Mouse (Mus musculus): Measurements from ENCODE around the gene Agps.
"Not testable (repeated sequence)": the region's sequence is repeated elsewhere in the genome, so short reads cannot be mapped to it uniquely, and the experiment has no call there.

Agps gene

GRCm38 (mm10) chr2:75929786-75930444 lies 97.9 kb downstream of the Agps start:
- DNase-seq (ENCODE audit: low read depth, low spot score) = no peak

- DNase-seq (ENCODE audit: low read depth, low spot score) = no peak
Measured at GRCm38 (mm10) chr2:75930941-75931340, 99.0 kb downstream of the Agps start.

DNA sequence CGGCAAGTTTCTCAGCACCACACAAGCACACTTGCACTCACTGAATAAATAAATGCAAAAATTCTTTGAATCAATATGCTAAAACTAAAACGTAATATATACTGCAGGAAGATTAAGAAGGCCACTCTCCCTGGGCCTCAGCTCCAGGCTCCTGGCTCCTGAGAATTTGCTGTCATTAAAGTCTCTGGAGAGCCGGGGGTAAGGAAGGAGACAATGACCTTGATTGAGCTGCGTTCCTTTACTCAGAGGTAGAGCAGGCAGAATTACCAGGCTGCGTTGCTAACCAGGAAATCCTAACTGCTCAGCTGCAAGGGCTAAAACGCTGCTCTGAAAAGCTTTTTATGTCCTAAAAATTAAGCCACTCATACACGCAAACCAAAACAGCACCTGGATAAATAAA lies 101.6 kb downstream of the Agps start:
- no peak for DNase-seq (ENCODE audit: low read depth, low spot score)

- not testable (repeated sequence) for DNase-seq (ENCODE audit: low read depth, low spot score)
Measured at GRCm38 (mm10) chr2:75936685-75937084, 104.7 kb downstream of the Agps start.

DNA sequence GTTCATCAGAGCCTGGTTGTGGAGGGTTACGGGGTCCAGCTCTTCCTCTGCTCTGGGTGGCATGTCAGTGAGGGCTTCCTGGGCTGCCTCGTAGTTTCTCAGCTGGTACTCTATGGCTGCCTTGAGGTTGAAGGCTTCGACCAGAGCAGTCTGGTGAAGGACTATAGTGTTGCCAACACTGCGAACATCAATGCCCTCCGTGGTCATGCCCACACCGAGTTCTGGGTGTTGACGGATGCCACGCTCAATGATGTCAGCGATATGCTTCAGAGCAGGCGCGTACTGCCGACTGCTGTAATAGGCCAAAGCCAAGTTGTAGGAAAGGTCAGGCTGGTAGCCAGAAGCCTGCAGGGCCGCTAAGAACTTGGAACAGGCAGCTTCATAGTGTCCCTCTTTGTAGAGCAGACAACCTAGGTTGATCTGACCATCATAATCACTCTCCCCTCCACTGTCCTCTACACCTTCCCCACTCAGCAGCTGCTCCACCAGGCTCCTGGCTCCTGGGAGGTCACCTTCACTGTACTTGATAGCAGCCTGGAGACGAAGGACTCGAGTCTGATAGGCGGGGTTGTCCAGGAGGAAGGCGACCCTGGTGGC lies 105.6 kb downstream of the Agps start:
- not testable (repeated sequence) for DNase-seq (ENCODE audit: low read depth, low spot score)

GRCm38 (mm10) chr2:75938117-75939063 lies 106.4 kb downstream of the Agps start, which contains the start of gene Ttc30b:
Gene Ttc30b (minus strand): TSS chr2:75938585.
- peak; percentile 84 for DNase-seq (ENCODE audit: low read depth, low spot score)

GRCm38 (mm10) chr2:75950685-75951084 lies 118.7 kb downstream of the Agps start:
- no peak for DNase-seq (ENCODE audit: low read depth, low spot score)

GRCm38 (mm10) chr2:75953320-75953719 lies 121.3 kb downstream of the Agps start:
- no peak for DNase-seq (ENCODE audit: low read depth, low spot score)

GRCm38 (mm10) chr2:75955709-75956108 lies 123.7 kb downstream of the Agps start:
- peak; percentile 29 for DNase-seq (ENCODE audit: low read depth, low spot score)

DNA sequence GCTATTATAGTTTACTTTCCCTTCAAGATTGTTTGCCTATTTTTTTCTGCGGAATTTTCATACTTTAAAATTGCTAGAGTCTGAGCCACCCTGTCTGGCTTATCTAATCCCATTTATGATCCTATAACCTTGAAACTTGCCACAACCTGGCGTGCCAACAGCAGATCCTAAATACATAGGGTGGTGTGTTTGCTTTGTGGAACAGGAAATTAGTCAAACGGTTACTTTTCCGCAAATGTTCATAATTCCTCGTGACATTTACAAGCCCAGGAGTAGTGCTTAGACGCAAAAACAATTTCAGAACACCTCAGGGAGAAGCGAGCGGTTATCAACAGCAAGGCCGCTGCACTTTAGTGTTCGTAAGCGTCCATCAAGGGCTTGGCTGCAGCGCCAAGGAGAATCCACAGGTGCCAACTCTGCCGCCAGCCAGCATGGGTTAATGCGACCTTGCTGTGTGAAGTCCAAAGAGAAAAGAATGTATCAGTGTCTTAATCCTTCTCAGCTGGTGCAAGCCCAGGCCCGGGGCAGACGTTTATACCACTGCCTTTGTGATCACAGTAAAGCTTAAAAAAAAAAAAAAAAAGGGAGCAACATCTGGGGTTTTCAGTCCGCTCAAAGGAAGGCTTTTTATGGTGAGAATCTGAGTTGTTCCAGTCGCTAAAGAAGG lies 127.3 kb downstream of the Agps start:
- DNase-seq (ENCODE audit: low read depth, low spot score) = peak; percentile 44

GRCm38 (mm10) chr2:75959850-75960365 lies 127.9 kb downstream of the Agps start:
- DNase-seq (ENCODE audit: low read depth, low spot score) = peak; percentile 63

GRCm38 (mm10) chr2:75960366-75961330 lies 128.7 kb downstream of the Agps start:
- DNase-seq (ENCODE audit: low read depth, low spot score) = peak; percentile 95

- DNase-seq (ENCODE audit: low read depth, low spot score) = no peak
Measured at GRCm38 (mm10) chr2:75963211-75963840, 131.3 kb downstream of the Agps start.

DNA sequence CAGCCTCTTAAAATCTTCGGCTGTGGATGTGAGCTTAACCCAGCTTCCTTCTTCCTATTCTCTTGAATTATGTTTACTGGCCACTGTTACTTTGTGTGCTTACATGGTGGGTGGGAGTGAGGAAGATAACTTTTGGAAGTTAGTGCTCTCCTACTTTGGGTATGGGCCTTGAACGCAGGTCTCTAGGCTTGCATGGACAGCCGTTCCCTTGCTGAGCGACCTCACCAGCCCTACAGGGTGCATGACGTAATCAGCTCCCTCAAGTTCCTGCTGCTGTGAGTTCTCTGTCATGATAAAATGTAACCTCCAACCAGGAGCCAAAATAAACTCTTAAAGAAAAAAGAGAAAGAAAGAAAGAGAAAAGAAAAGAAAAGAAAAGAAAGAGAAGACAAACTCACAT lies 132.1 kb downstream of the Agps start:
- peak; percentile 21 for DNase-seq (ENCODE audit: low read depth, low spot score)

DNA sequence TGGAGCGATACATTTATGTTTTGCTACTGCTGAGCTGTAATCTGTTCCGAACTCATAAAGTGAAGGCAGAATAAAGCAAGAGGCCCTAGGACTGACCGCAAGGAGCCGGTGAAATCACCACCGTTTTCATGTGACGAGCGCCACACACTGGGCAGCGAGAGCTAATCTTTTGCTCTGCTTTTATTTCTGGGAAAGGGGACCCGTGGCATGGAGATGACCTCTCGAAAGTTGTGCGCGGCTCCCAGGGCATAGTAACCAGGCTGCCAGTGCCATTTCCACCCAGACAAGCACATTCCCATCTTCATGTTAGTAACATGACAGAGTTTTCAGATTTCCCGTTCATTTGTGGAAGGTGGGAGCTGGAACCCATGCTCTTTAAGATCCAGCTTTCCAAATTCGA lies 132.5 kb downstream of the Agps start:
- peak; percentile 77 for DNase-seq (ENCODE audit: low read depth, low spot score)

- peak; percentile 84 for DNase-seq (ENCODE audit: low read depth, low spot score)
Measured at GRCm38 (mm10) chr2:75964972-75965371, 133.0 kb downstream of the Agps start.

DNA sequence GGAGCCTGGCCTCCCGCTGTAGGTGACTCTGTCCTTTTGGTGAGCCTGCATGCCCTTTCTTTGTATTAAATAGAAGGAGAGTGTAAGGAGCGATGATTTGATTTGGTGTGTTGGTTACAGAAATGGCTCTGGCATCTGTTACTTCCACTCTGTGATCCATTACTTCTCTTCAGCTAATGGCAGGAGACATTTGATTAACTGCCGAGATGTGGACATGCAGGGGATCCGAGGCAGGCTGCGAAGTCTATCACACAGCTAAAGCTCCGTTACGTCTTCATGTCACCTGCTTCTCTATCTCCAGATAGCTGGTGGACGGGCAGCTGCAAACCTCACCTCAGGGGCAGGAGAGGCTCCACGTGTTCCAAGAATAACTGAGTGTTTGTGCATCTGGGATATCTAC lies 142.2 kb downstream of the Agps start:
- DNase-seq (ENCODE audit: low read depth, low spot score) = no peak

DNA sequence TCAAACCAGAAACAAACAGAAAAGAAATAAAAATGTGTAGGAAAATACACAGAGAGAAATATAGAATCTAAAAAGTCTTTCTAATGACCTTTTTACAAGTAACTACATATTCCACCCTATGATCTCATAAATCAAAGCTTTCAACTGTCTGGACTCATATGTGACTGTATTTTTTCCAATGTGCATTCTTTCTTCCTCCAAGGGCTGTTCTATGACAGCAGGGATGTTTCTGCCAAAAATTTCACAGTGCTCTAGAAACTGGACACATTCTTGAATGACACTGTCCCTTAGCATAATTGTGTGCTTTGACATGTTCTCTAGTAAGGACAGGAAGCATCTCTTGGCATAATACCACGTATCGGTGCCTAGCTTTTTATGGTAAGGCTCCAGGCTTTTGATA lies 144.1 kb downstream of the Agps start:
- not testable (repeated sequence) for DNase-seq (ENCODE audit: low read depth, low spot score)

- peak; percentile 90 for DNase-seq (ENCODE audit: low read depth, low spot score)
Measured at GRCm38 (mm10) chr2:75977752-75978368, 145.9 kb downstream of the Agps start, which contains the start of gene Ttc30a2. Gene Ttc30a2 (minus strand): TSS chr2:75978170.
